In the genomic region with DNA sequence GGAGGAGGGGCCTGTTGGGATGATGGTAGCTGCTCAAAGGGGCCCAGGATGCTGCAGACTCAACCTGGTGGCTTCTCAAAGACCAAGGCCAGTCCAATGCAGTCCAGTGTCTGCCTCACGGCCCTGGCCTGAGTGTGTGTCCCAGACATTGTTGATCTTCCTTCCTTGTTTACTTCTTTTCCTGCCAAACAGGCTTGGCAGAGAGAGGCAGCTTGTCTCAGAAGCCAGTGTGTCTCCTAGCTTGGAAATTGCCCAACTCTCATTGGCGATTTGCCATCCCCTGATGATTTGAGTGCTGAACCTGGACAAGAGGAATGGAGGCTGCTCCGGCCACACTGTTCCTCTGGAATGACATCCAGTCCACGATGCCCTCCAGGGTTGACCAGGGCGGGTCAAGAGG, we compare ENCODE assay signal across 9 mouse cellular contexts. TPM values are rescaled to one million over a fixed set of nuclear protein-coding genes. Genes with fewer than 3 reads are reported as not detected.
DNase-seq lines count a peak whose midpoint lies in the region; ATAC-seq lines count a peak whose summit lies in the region.
"Had no signal": no experiment of that assay in that cellular context is flagged by ENCODE, and none has a peak within 500 bp of the region (broad histone marks: within the 10 kb centered on the region; RNA-seq: fewer than 3 reads in every experiment).

No protein-coding gene starts in this region.

- no peaks in the 10 kb centered on the region for H3K4me1 ChIP-seq in hindbrain, embryonic 14.5 days (replicated peaks; ENCODE audit: control insufficient read depth, insufficient read depth, low read length)
- no peaks in the 10 kb centered on the region for H3K4me1 ChIP-seq in hindbrain, embryonic 11.5 days (replicated peaks; ENCODE audit: control insufficient read depth, insufficient read depth, low read length)

- no peak overlapping the region for H3K9ac ChIP-seq in hindbrain, embryonic 14.5 days
- H3K9ac ChIP-seq in hindbrain, embryonic 11.5 days (ENCODE audit: low read depth, low read length): no peak overlapping the region

- ATAC-seq in hindbrain, embryonic 14.5 days (ENCODE audit: low FRiP score): no peak
- no peak for ATAC-seq in hindbrain, embryonic 11.5 days (ENCODE audit: low FRiP score)

- H3K27ac ChIP-seq in hindbrain, embryonic 14.5 days: no peak overlapping the region
- H3K27ac ChIP-seq in hindbrain, embryonic 11.5 days (ENCODE audit: low read depth, low read length): no peak overlapping the region

- 70% methylated on average over 5 of the region's 5 CpGs for WGBS in hindbrain, embryonic 14.5 days
- 80% methylated on average over 5 of the region's 5 CpGs for WGBS in hindbrain, embryonic 11.5 days

- no peaks in the 10 kb centered on the region for H3K36me3 ChIP-seq in hindbrain, embryonic 14.5 days (replicated peaks; ENCODE audit: control insufficient read depth, insufficient read depth)
- no peaks in the 10 kb centered on the region for H3K36me3 ChIP-seq in hindbrain, embryonic 11.5 days (ENCODE audit: control insufficient read depth, insufficient read depth, low read length)

- peak; percentile 66 for DNase-seq in hindbrain, embryonic 14.5 days (ENCODE audit: low spot score)
- DNase-seq in hindbrain, embryonic 11.5 days (ENCODE audit: low spot score): no peak
- peak; percentile 91 for DNase-seq in adrenal gland, postnatal 14 days
- DNase-seq in gastrocnemius, adult 18-20 months (ENCODE audit: low spot score): peak; percentile 65
- peak; percentile 97 to 98 for DNase-seq in kidney, postnatal 36 days
- peak; percentile 94 for DNase-seq in lung, postnatal 36 days
- DNase-seq in thymus, postnatal 14 days: no peak
- no peak for DNase-seq in spleen, postnatal 36 days (ENCODE audit: low spot score in 2 of 2)

- H3K4me2 ChIP-seq in hindbrain, embryonic 14.5 days (replicated peaks): no peak overlapping the region
- H3K4me2 ChIP-seq in hindbrain, embryonic 11.5 days (replicated peaks; ENCODE audit: low read depth, low read length): no peak overlapping the region

- no peaks in the 10 kb centered on the region for H3K27me3 ChIP-seq in hindbrain, embryonic 14.5 days (ENCODE audit: control insufficient read depth, insufficient read depth, low read length)
- no peaks in the 10 kb centered on the region for H3K27me3 ChIP-seq in hindbrain, embryonic 11.5 days (ENCODE audit: control insufficient read depth, insufficient read depth, low read length)

- H3K9me3 ChIP-seq in hindbrain, embryonic 14.5 days (ENCODE audit: control insufficient read depth, low read length): no peaks in the 10 kb centered on the region
- no peaks in the 10 kb centered on the region for H3K9me3 ChIP-seq in hindbrain, embryonic 11.5 days (ENCODE audit: control insufficient read depth, low read length)

- H3K4me3 ChIP-seq in hindbrain, embryonic 14.5 days (replicated peaks; ENCODE audit: low read length): no peak overlapping the region
- H3K4me3 ChIP-seq in hindbrain, embryonic 11.5 days (ENCODE audit: low read depth, low read length): no peak overlapping the region

RNA-seq across cellular contexts. Expression of gene Herpud1, which starts 27.7 kb away (rescaled TPM):
- polyA plus RNA-seq in hindbrain, embryonic 14.5 days (2014; fragmentation: Nextera tagmentation; extraction: Ambion mirVana): 66.6 and 79.8 TPM in 2 replicates
- polyA plus RNA-seq in hindbrain, embryonic 11.5 days (2014; fragmentation: Nextera tagmentation; extraction: Ambion mirVana): 60.8 and 61.0 TPM in 2 replicates
- 112 and 114 TPM in 2 replicates for total RNA-seq in adrenal gland, postnatal 14 days (2021)
- total RNA-seq in gastrocnemius, adult 18-20 months (2021): 100 to 1,000 TPM; 102 to 108 TPM

RNA-seq across cellular contexts. Expression of gene Slc12a3, which starts 29.5 kb away (rescaled TPM):
- 0.07 TPM in 1 of 2 replicates, not detected in the other for polyA plus RNA-seq in hindbrain, embryonic 14.5 days (2014; fragmentation: Nextera tagmentation; extraction: Ambion mirVana)
- polyA plus RNA-seq in hindbrain, embryonic 11.5 days (2014; fragmentation: Nextera tagmentation; extraction: Ambion mirVana): 0.06 TPM in 1 of 2 replicates, not detected in the other
- 0.11 and 0.19 TPM in 2 replicates for total RNA-seq in adrenal gland, postnatal 14 days (2021)
- under 1 TPM in 1 of 2 experiments, not detected in 1; 0.18 TPM for total RNA-seq in gastrocnemius, adult 18-20 months (2021)
- polyA plus RNA-seq: limb, embryonic 11.5 days had no signal

Comparison
In these comparisons a context has a peak if more than half of its experiments do, and no peak if none do; other contexts are left out.
1. DNase-seq: peak in hindbrain, embryonic 14.5 days (single experiment), adrenal gland, postnatal 14 days (single experiment), gastrocnemius, adult 18-20 months (single experiment), kidney, postnatal 36 days (2 of 2) and lung, postnatal 36 days (single experiment); none in hindbrain, embryonic 11.5 days (single experiment), thymus, postnatal 14 days (single experiment) and spleen, postnatal 36 days (0 of 2).